Mouse (Mus musculus): ENCODE data around the gene Fcgrt.
"Not testable (repeated sequence)": the region's sequence is repeated elsewhere in the genome, so short reads cannot be mapped to it uniquely, and the experiment has no call there.

DNA sequence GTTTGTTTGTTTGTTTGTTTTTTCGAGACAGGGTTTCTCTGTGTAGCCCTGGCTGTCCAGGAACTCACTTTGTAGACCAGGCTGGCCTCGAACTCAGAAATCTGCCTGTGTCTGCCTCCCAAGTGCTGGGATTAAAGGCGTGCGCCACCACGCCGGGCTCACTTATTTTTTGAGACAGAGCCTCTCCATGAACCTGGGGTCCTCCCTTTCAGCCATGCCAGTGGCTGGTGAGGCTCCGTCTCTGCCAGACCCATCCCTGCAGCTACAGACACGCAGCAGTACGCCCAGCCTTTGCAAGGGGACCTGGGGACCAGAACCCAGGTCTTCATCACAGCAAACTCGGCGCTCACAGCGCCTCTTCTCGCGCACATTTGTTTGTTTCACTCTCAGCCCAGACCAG lies 7.7 kb downstream of the Fcgrt start:
- not testable (repeated sequence) for TF ChIP-seq CTCF (conservative IDR thresholded peaks at IDR 0.05 in 1 of 2, IDR thresholded peaks at IDR 0.05 in 1 of 2; ENCODE audit: low read depth in 2 of 2, low read length in 2 of 2); ZC3H11A (IDR thresholded peaks at IDR 0.05; ENCODE audit: low read depth, low read length); MAX (IDR thresholded peaks at IDR 0.05; ENCODE audit: low read length); UBTF (IDR thresholded peaks at IDR 0.05; ENCODE audit: low read depth, low read length); ZNF384 (IDR thresholded peaks at IDR 0.05; ENCODE audit: low read depth, low read length); POLR2A (IDR thresholded peaks at IDR 0.05; ENCODE audit: low read depth, low read length); EP300 (IDR thresholded peaks at IDR 0.05; ENCODE audit: low read length); MEF2A (IDR thresholded peaks at IDR 0.05; ENCODE audit: borderline replicate concordance, low read depth, low read length)
